Mouse (Mus musculus): ENCODE data around the gene Foxn3. TPM values are rescaled to one million over a fixed set of nuclear protein-coding genes. Genes with fewer than 3 reads are reported as not detected.
A peak's percentile ranks its signal among the peaks of the same experiment; 100 is the strongest.

The Foxn3 gene
- polyA plus RNA-seq, 1 experiment from 2014 or later = 81.4 TPM

- ATAC-seq (ENCODE audit: low FRiP score, low TSS enrichment) (peak; percentile 24; the same call in 1 of the 2 replicates), DNase-seq (peak; percentile 81)
- no peaks in the 10 kb centered on the region for H3K9me3 ChIP-seq (ENCODE audit: control insufficient read depth, low read length)
- H3K27me3 ChIP-seq (ENCODE audit: control insufficient read depth, insufficient read depth, low read length) = no peaks in the 10 kb centered on the region; the same call in 1 of the 2 replicates
- H3K27ac ChIP-seq (replicated peaks; ENCODE audit: low read depth, low read length) = no peak overlapping the region
- H3K4me1 ChIP-seq (ENCODE audit: control insufficient read depth, insufficient read depth, low read length) = 0 out of 2 replicates have a peak, but pooled peaks cover 3% of the 10 kb centered on the region
- no peaks in the 10 kb centered on the region for H3K36me3 ChIP-seq (ENCODE audit: control insufficient read depth, insufficient read depth, low read length)
- no peak overlapping the region for H3K4me3 ChIP-seq (replicated peaks; ENCODE audit: low read depth, low read length)
- WGBS = 79% methylated on average over 25 of the region's 25 CpGs
- H3K9ac ChIP-seq (replicated peaks; ENCODE audit: low read length) = no peak overlapping the region
- no peak overlapping the region for H3K4me2 ChIP-seq (ENCODE audit: low read length)
These were observed 7.0 kb upstream of the Foxn3 start for GRCm38 (mm10) chr12:99570197-99570956.

- Histone ChIP-seq H3K27me3 (ENCODE audit: control insufficient read depth, insufficient read depth, low read length) (no peaks in the 10 kb centered on the region), H3K4me3 (replicated peaks; ENCODE audit: low read depth, low read length) (no peak overlapping the region), H3K27ac (replicated peaks; ENCODE audit: low read depth, low read length) (no peak overlapping the region), H3K9ac (replicated peaks; ENCODE audit: low read length) (no peak overlapping the region), H3K36me3 (ENCODE audit: control insufficient read depth, insufficient read depth, low read length) (no peaks in the 10 kb centered on the region), H3K4me1 (ENCODE audit: control insufficient read depth, insufficient read depth, low read length) (peaks cover 11% of the 10 kb centered on the region), H3K4me2 (ENCODE audit: low read length) (no peak overlapping the region), H3K9me3 (ENCODE audit: control insufficient read depth, low read length) (no peaks in the 10 kb centered on the region)
- no peak for DNase-seq
- WGBS = 83% methylated on average over 2 of the region's 2 CpGs
- no peak for ATAC-seq (ENCODE audit: low FRiP score, low TSS enrichment)
These were observed 2.2 kb upstream of the Foxn3 start for GRCm38 (mm10) chr12:99565606-99566005.

DNA sequence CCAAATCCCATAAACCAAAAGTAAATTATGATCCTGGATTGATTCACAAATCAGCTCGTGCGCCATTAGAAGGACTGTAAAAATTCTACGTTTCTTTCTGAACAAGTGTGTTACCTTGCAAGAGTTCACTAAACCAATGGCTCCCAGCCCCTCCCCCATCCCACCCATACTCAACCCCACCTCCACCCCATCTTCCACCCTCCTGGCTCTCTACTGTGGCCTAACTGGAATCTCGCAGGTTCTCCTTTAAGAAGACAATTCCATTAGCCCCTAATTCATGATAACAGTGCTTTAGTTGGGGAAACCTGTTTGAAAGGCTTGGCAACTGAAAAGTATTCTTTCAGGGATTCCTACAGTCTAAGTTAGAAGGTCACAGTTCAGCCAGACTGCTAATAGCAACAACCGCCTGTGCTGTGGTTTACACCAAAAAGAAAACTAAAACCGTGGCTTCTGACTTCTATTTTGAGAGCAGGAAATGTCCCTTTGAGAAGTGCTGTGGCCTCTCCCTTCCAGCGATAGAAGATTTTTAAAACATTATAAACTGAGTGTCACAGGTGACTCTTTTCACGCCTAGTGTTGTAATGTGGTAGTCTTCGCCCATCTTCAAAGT lies 1.0 kb upstream of the Foxn3 start:
- no peak for ATAC-seq (ENCODE audit: low FRiP score, low TSS enrichment)
- Histone ChIP-seq H3K27me3 (ENCODE audit: control insufficient read depth, insufficient read depth, low read length) (no peaks in the 10 kb centered on the region), H3K4me2 (ENCODE audit: low read length) (peak overlapping the region; percentile 83), H3K27ac (replicated peaks; ENCODE audit: low read depth, low read length) (no peak overlapping the region), H3K9ac (replicated peaks; ENCODE audit: low read length) (no peak overlapping the region), H3K4me1 (ENCODE audit: control insufficient read depth, insufficient read depth, low read length) (peaks cover 12% of the 10 kb centered on the region), H3K4me3 (replicated peaks; ENCODE audit: low read depth, low read length) (peak overlapping the region; percentile 82; the same call in 1 of the 2 replicates), H3K36me3 (ENCODE audit: control insufficient read depth, insufficient read depth, low read length) (no peaks in the 10 kb centered on the region), H3K9me3 (ENCODE audit: control insufficient read depth, low read length) (no peaks in the 10 kb centered on the region)
- peak; percentile 25 for DNase-seq
- WGBS = 34% methylated on average over 9 of the region's 9 CpGs

DNA sequence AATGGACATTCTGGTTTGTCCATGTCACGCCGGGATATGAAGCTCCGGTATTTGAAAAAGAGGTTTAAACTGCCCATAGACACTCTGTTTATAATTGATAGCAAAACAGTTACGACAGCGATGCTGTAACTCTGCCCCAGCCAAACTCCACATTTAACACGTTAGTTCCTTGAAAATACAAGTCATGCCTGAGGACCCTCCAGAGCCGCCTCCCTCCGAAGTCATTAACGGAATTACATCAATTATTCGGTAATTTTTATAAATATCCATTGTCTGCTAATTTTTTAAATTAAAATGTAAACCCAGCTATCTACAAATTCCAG lies 554 bp downstream of the Foxn3 start:
- Histone ChIP-seq H3K27ac (replicated peaks; ENCODE audit: low read depth, low read length) (no peak overlapping the region; the same call in 1 of the 2 replicates), H3K9ac (replicated peaks; ENCODE audit: low read length) (peak overlapping the region; percentile 83), H3K4me1 (ENCODE audit: control insufficient read depth, insufficient read depth, low read length) (peaks cover 12% of the 10 kb centered on the region), H3K36me3 (ENCODE audit: control insufficient read depth, insufficient read depth, low read length) (no peaks in the 10 kb centered on the region), H3K9me3 (ENCODE audit: control insufficient read depth, low read length) (no peaks in the 10 kb centered on the region), H3K27me3 (ENCODE audit: control insufficient read depth, insufficient read depth, low read length) (no peaks in the 10 kb centered on the region), H3K4me3 (replicated peaks; ENCODE audit: low read depth, low read length) (peak overlapping the region; percentile 82), H3K4me2 (ENCODE audit: low read length) (peak overlapping the region; percentile 83)
- DNase-seq (peak; percentile 75), ATAC-seq (ENCODE audit: low FRiP score, low TSS enrichment) (no peak)
- under 1% methylated on average over 10 of the region's 10 CpGs for WGBS

- DNase-seq (peak; percentile 81), ATAC-seq (ENCODE audit: low FRiP score, low TSS enrichment) (peak; percentile 53; the same call in 1 of the 2 replicates)
- Histone ChIP-seq H3K9ac (replicated peaks; ENCODE audit: low read length) (peak overlapping the region; percentile 83), H3K4me1 (ENCODE audit: control insufficient read depth, insufficient read depth, low read length) (peaks cover 12% of the 10 kb centered on the region), H3K4me3 (replicated peaks; ENCODE audit: low read depth, low read length) (peak overlapping the region; percentile 82), H3K27ac (replicated peaks; ENCODE audit: low read depth, low read length) (peak overlapping the region; percentile 81), H3K36me3 (ENCODE audit: control insufficient read depth, insufficient read depth, low read length) (no peaks in the 10 kb centered on the region), H3K27me3 (ENCODE audit: control insufficient read depth, insufficient read depth, low read length) (no peaks in the 10 kb centered on the region), H3K9me3 (ENCODE audit: control insufficient read depth, low read length) (no peaks in the 10 kb centered on the region), H3K4me2 (ENCODE audit: low read length) (peak overlapping the region; percentile 83)
- WGBS = under 1% methylated on average over 24 of the region's 24 CpGs
These were observed 1.1 kb downstream of the Foxn3 start for GRCm38 (mm10) chr12:99562073-99562866.

- DNase-seq = peak; percentile 47
- Histone ChIP-seq H3K27me3 (ENCODE audit: control insufficient read depth, insufficient read depth, low read length) (no peaks in the 10 kb centered on the region), H3K36me3 (ENCODE audit: control insufficient read depth, insufficient read depth, low read length) (no peaks in the 10 kb centered on the region), H3K4me2 (ENCODE audit: low read length) (peak overlapping the region; percentile 83), H3K4me1 (ENCODE audit: control insufficient read depth, insufficient read depth, low read length) (peaks cover 12% of the 10 kb centered on the region), H3K9ac (replicated peaks; ENCODE audit: low read length) (peak overlapping the region; percentile 83; the same call in 1 of the 2 replicates), H3K27ac (replicated peaks; ENCODE audit: low read depth, low read length) (no peak overlapping the region; the same call in 1 of the 2 replicates), H3K4me3 (replicated peaks; ENCODE audit: low read depth, low read length) (peak overlapping the region; percentile 82), H3K9me3 (ENCODE audit: control insufficient read depth, low read length) (no peaks in the 10 kb centered on the region)
- no peak for ATAC-seq (ENCODE audit: low FRiP score, low TSS enrichment)
- 8% methylated on average over 3 of the region's 3 CpGs for WGBS
These were observed 2.0 kb downstream of the Foxn3 start for GRCm38 (mm10) chr12:99561333-99561766.

DNA sequence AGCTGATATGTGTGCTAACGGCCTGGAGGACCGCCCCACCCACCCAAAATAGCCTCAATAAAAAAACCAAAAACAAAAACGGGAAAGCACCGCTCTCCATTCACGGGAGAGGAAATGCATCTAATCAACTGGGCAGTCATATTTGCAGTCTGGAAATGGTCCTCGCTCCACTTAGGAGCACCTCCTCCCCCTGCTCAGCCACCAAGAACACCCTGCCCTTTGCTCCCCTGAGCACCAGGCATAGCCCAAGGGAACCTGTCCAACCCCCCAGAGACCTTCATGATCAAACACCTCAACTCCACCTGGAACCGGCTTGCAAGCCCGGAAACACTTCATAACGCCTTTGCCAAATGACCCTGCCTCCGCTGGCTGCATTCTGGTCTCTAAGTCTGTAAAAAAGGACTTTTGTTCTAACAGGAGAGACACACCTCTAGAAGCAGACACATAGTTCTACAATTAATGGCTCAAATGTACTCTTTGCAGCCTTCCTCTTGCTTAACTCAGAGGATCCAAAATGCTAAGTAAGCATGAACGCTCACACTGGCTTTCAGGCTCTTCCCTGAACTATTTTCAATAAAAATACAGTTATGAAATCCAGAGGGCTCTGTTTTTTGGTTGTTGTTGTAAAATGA lies 2.6 kb downstream of the Foxn3 start:
- no peak overlapping the region for H3K27ac ChIP-seq (replicated peaks; ENCODE audit: low read depth, low read length)
- no peaks in the 10 kb centered on the region for H3K9me3 ChIP-seq (ENCODE audit: control insufficient read depth, low read length)
- no peaks in the 10 kb centered on the region for H3K36me3 ChIP-seq (ENCODE audit: control insufficient read depth, insufficient read depth, low read length)
- H3K4me3 ChIP-seq (replicated peaks; ENCODE audit: low read depth, low read length) = no peak overlapping the region
- peaks cover 12% of the 10 kb centered on the region for H3K4me1 ChIP-seq (ENCODE audit: control insufficient read depth, insufficient read depth, low read length)
- no peak for ATAC-seq (ENCODE audit: low FRiP score, low TSS enrichment)
- H3K4me2 ChIP-seq (ENCODE audit: low read length) = peak overlapping the region; percentile 83
- H3K27me3 ChIP-seq (ENCODE audit: control insufficient read depth, insufficient read depth, low read length) = no peaks in the 10 kb centered on the region
- DNase-seq = peak; percentile 9
- 75% methylated on average over 11 of the region's 11 CpGs for WGBS
- 0 out of 2 replicates have a peak overlapping the region, but pooled peaks have one; percentile 1 for H3K9ac ChIP-seq (replicated peaks; ENCODE audit: low read length)

DNA sequence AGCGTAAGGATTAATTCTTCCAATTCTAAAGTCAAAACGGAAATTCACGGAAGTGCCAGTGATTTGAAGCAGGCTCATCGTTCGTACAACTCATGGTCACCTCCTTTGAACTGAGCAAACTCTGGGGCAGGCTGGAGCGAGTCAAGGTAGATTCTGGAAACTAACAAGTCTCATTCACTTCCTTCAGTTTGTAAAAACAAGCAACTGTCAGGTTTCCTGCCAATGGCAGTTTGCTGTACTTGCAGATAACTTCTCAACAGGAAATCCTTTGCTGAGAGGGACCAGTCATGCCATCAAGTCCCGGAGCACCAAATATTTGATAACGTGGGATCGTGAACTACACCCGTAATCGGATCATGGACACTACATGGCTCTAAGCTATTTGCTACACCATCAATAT lies 3.9 kb downstream of the Foxn3 start:
- no peak overlapping the region for H3K4me3 ChIP-seq (replicated peaks; ENCODE audit: low read depth, low read length)
- H3K9ac ChIP-seq (replicated peaks; ENCODE audit: low read length) = no peak overlapping the region
- no peaks in the 10 kb centered on the region for H3K9me3 ChIP-seq (ENCODE audit: control insufficient read depth, low read length)
- no peaks in the 10 kb centered on the region for H3K36me3 ChIP-seq (ENCODE audit: control insufficient read depth, insufficient read depth, low read length)
- H3K27ac ChIP-seq (replicated peaks; ENCODE audit: low read depth, low read length) = no peak overlapping the region
- H3K4me2 ChIP-seq (ENCODE audit: low read length) = no peak overlapping the region
- H3K27me3 ChIP-seq (ENCODE audit: control insufficient read depth, insufficient read depth, low read length) = no peaks in the 10 kb centered on the region
- WGBS = 87% methylated on average over 11 of the region's 11 CpGs
- DNase-seq (no peak), ATAC-seq (ENCODE audit: low FRiP score, low TSS enrichment) (no peak)
- peaks cover 12% of the 10 kb centered on the region for H3K4me1 ChIP-seq (ENCODE audit: control insufficient read depth, insufficient read depth, low read length)

Data from midbrain, embryonic 14.5 days (tissue).